Mouse (Mus musculus): ENCODE results near the gene Eva1c. TPM values are rescaled to one million over a fixed set of nuclear protein-coding genes. Genes with fewer than 3 reads are reported as not detected.

Gene Eva1c
- total RNA-seq, 1 experiment: 2.0 TPM

DNA sequence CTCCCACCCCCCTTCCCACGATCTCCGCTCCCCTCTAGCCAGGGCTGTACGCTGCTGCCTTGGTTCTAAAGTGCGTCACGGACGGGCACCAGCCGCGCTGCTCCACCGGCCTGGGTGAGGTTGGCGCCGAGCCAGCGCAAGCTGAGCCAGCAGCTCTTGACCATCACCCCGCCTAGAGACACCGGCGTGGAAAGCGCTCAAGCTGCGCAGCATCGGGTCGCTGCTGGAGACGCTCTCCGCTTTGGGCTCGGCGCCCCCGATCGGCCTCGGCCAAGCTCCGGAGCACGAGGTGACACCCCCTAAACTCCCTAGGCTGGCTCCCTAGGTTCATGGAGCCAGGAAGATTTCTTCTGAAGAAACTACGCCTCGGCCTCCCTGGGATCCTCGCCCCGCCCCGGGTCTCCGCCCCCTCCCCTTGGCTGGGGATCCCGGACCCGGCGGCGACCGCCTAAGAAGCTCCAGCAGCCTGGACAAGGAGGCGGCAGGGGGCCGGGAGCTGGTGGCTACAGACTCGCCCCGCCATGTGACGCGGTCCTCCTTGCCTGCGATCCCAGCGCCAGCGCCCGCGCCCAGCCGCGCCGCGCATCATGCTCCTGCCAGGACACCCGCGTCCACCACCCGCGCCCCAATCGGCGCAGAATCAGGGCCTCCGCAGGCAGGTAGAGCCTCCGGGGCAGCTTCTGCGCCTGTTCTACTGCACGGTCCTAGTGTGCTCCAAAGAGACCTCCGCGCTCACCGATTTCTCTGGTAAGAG, 4.3 kb downstream of the Eva1c start:
- Histone ChIP-seq H3K4me3 (ENCODE audit: insufficient read depth in 1 of 2, low read depth in 1 of 2, low read length in 2 of 2, poor library complexity in 1 of 2, severe bottlenecking in 1 of 2) (peak overlapping the region; percentile 78 to 79), H3K36me3 (ENCODE audit: control insufficient read depth, insufficient read depth, low read length, poor library complexity, severe bottlenecking) (no peaks in the 10 kb centered on the region), H3K27ac (ENCODE audit: insufficient read depth, low read depth, low read length, poor library complexity, severe bottlenecking) (no peak overlapping the region), H3K9me3 (ENCODE audit: control insufficient read depth, insufficient read depth, low read depth, low read length) (no peaks in the 10 kb centered on the region), H3K4me1 (ENCODE audit: control insufficient read depth in 2 of 2, insufficient read depth in 2 of 2, low read length in 2 of 2, poor library complexity in 1 of 2) (no peaks in the 10 kb centered on the region), H3K9ac (ENCODE audit: insufficient read depth, low read depth, low read length, poor library complexity, severe bottlenecking) (peak overlapping the region; percentile 66)
- in situ Hi-C loops (cut with MboI; ENCODE audit: low sequenced_read_pairs in 2 of 2, unreplicated experiment in 2 of 2): no loop called here
- no peak for DNase-seq (ENCODE audit: low read depth, low spot score)
- TF ChIP-seq MAFK (IDR thresholded peaks at IDR 0.05; ENCODE audit: insufficient read depth, low read depth, low read length) (no peak), ZNF384 (IDR thresholded peaks at IDR 0.05; ENCODE audit: low read depth, low read length) (no peak), HCFC1 (IDR thresholded peaks at IDR 0.05; ENCODE audit: borderline replicate concordance, insufficient read depth, low read length) (no peak), ZC3H11A (IDR thresholded peaks at IDR 0.05; ENCODE audit: borderline replicate concordance, low read depth, low read length) (no peak), CHD2 (IDR thresholded peaks at IDR 0.05; ENCODE audit: low read depth, low read length) (no peak)

DNA sequence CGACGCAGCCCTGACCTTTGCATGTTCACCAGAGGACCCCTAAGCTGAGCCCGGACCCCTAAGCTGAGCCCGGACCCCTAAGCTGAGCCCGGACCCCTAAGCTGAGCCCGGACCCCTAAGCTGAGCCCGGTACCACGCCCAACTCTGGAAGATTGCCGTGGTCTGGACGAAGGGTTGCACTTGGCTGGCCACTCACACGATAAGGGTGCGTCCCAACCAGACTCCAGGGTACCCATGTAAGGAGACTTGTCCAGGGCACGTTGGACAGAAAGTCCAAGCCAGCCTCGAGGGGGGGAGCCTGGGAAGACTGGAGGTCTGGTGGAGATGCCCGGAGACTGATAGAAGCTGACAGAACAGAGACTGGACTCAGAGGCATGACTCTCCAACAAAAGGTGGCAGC, 5.2 kb downstream of the Eva1c start:
- Histone ChIP-seq H3K9ac (ENCODE audit: insufficient read depth, low read depth, low read length, poor library complexity, severe bottlenecking) (no peak overlapping the region), H3K4me3 (ENCODE audit: insufficient read depth in 1 of 2, low read depth in 1 of 2, low read length in 2 of 2, poor library complexity in 1 of 2, severe bottlenecking in 1 of 2) (peak overlapping the region; percentile 78 to 79; a peak in 2 of 4 replicates), H3K4me1 (ENCODE audit: control insufficient read depth in 2 of 2, insufficient read depth in 2 of 2, low read length in 2 of 2, poor library complexity in 1 of 2) (no peaks in the 10 kb centered on the region), H3K27ac (ENCODE audit: insufficient read depth, low read depth, low read length, poor library complexity, severe bottlenecking) (no peak overlapping the region), H3K36me3 (ENCODE audit: control insufficient read depth, insufficient read depth, low read length, poor library complexity, severe bottlenecking) (no peaks in the 10 kb centered on the region), H3K9me3 (ENCODE audit: control insufficient read depth, insufficient read depth, low read depth, low read length) (no peaks in the 10 kb centered on the region)
- in situ Hi-C loops (cut with MboI; ENCODE audit: low sequenced_read_pairs in 2 of 2, unreplicated experiment in 2 of 2): no loop called here
- no peak for TF ChIP-seq HCFC1 (IDR thresholded peaks at IDR 0.05; ENCODE audit: borderline replicate concordance, insufficient read depth, low read length)
- TF ChIP-seq ZNF384 (IDR thresholded peaks at IDR 0.05; ENCODE audit: low read depth, low read length): no peak
- TF ChIP-seq MAFK (IDR thresholded peaks at IDR 0.05; ENCODE audit: insufficient read depth, low read depth, low read length): no peak
- no peak for TF ChIP-seq ZC3H11A (IDR thresholded peaks at IDR 0.05; ENCODE audit: borderline replicate concordance, low read depth, low read length)
- no peak for TF ChIP-seq CHD2 (IDR thresholded peaks at IDR 0.05; ENCODE audit: low read depth, low read length)
- no peak for DNase-seq (ENCODE audit: low read depth, low spot score)

DNA sequence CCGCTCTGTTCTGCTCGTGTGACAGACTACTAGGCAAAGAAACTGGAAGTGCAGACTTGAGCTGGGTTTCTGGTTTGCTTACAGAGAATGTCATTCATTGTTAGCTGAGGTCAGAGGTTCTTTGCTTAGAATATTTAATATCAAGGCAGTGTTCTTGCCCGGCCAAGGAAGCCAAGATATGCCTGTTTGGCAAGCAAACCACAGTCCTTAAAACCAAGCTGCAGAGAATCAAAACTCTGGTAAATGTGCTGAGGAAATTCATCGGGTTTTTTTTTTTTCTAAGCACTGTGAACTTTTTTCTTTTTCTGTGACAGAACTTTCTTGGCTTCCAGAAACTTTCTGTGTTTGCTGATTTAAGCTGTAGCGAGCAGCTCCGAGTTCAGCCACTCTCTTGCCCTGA, 6.0 kb downstream of the Eva1c start:
- Histone ChIP-seq H3K36me3 (ENCODE audit: control insufficient read depth, insufficient read depth, low read length, poor library complexity, severe bottlenecking) (no peaks in the 10 kb centered on the region), H3K9me3 (ENCODE audit: control insufficient read depth, insufficient read depth, low read depth, low read length) (no peaks in the 10 kb centered on the region), H3K4me3 (ENCODE audit: insufficient read depth in 1 of 2, low read depth in 1 of 2, low read length in 2 of 2, poor library complexity in 1 of 2, severe bottlenecking in 1 of 2) (no peak overlapping the region), H3K27ac (ENCODE audit: insufficient read depth, low read depth, low read length, poor library complexity, severe bottlenecking) (no peak overlapping the region), H3K4me1 (ENCODE audit: control insufficient read depth in 2 of 2, insufficient read depth in 2 of 2, low read length in 2 of 2, poor library complexity in 1 of 2) (no peaks in the 10 kb centered on the region), H3K9ac (ENCODE audit: insufficient read depth, low read depth, low read length, poor library complexity, severe bottlenecking) (no peak overlapping the region)
- no peak for DNase-seq (ENCODE audit: low read depth, low spot score)
- no peak for TF ChIP-seq ZC3H11A (IDR thresholded peaks at IDR 0.05; ENCODE audit: borderline replicate concordance, low read depth, low read length)
- TF ChIP-seq MAFK (IDR thresholded peaks at IDR 0.05; ENCODE audit: insufficient read depth, low read depth, low read length): no peak
- TF ChIP-seq HCFC1 (IDR thresholded peaks at IDR 0.05; ENCODE audit: borderline replicate concordance, insufficient read depth, low read length): no peak
- no peak for TF ChIP-seq CHD2 (IDR thresholded peaks at IDR 0.05; ENCODE audit: low read depth, low read length)
- no peak for TF ChIP-seq ZNF384 (IDR thresholded peaks at IDR 0.05; ENCODE audit: low read depth, low read length)
- in situ Hi-C loops (cut with MboI; ENCODE audit: low sequenced_read_pairs in 2 of 2, unreplicated experiment in 2 of 2): no loop called here

DNA sequence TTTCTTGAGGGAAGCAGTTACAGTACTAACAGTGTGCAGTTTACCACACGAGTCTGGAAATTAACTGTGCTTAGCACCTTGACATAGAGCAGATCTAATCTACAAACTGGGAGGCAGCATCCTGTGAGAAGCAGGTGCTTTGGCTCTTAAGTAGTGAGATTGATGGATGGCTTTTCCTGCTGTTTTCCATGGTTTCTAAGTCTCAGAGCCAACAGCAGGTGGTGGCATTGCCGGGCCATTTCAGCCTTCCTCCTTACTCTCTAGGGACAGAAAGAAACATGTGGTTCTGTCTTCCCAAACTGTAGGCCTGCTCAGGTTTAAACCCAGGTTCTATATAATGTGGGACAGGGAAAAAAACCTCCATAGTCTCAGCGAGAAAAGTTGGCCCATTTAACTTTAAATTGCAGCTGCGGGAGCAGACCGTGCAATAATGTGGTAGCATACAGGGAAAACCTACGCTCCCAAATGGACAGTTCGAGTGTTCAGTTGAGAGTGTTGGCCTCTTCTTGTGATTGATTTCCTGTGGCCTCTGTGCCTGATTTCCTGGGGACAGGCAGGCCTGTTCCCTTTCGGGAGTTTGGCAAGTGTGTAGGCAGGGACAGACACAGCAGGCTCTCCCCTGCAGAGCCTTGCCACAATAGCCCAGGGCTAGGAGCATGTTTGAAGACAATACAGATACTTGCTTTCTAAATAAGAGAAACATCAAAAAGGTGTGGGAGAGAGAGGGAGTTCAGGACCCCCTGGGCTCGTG, 6.7 kb downstream of the Eva1c start:
- Histone ChIP-seq H3K9ac (ENCODE audit: insufficient read depth, low read depth, low read length, poor library complexity, severe bottlenecking) (no peak overlapping the region), H3K4me1 (ENCODE audit: control insufficient read depth in 2 of 2, insufficient read depth in 2 of 2, low read length in 2 of 2, poor library complexity in 1 of 2) (no peaks in the 10 kb centered on the region), H3K36me3 (ENCODE audit: control insufficient read depth, insufficient read depth, low read length, poor library complexity, severe bottlenecking) (no peaks in the 10 kb centered on the region), H3K4me3 (ENCODE audit: insufficient read depth in 1 of 2, low read depth in 1 of 2, low read length in 2 of 2, poor library complexity in 1 of 2, severe bottlenecking in 1 of 2) (no peak overlapping the region), H3K9me3 (ENCODE audit: control insufficient read depth, insufficient read depth, low read depth, low read length) (no peaks in the 10 kb centered on the region), H3K27ac (ENCODE audit: insufficient read depth, low read depth, low read length, poor library complexity, severe bottlenecking) (no peak overlapping the region)
- TF ChIP-seq ZC3H11A (IDR thresholded peaks at IDR 0.05; ENCODE audit: borderline replicate concordance, low read depth, low read length) (no peak), MAFK (IDR thresholded peaks at IDR 0.05; ENCODE audit: insufficient read depth, low read depth, low read length) (no peak), CHD2 (IDR thresholded peaks at IDR 0.05; ENCODE audit: low read depth, low read length) (no peak), ZNF384 (IDR thresholded peaks at IDR 0.05; ENCODE audit: low read depth, low read length) (no peak), HCFC1 (IDR thresholded peaks at IDR 0.05; ENCODE audit: borderline replicate concordance, insufficient read depth, low read length) (no peak)
- in situ Hi-C loops (cut with MboI; ENCODE audit: low sequenced_read_pairs in 2 of 2, unreplicated experiment in 2 of 2): no loop called here
- no peak for DNase-seq (ENCODE audit: low read depth, low spot score)

Data from ES-E14 (cell line).